Mouse (Mus musculus) right cerebral cortex, adult 18-20 months (tissue): ENCODE measurements around the gene Rnaset2a.
A peak's percentile ranks its signal among the peaks of the same experiment; 100 is the strongest.
"Not testable (repeated sequence)": the region's sequence is repeated elsewhere in the genome, so short reads cannot be mapped to it uniquely, and the experiment has no call there.

ENCODE experiments used
- DNase-seq: peaks from one replicate; pipeline ENCODE4 v3.0.0; 2022; ENCODE audit warnings: mixed read lengths

Gene Rnaset2a

DNA sequence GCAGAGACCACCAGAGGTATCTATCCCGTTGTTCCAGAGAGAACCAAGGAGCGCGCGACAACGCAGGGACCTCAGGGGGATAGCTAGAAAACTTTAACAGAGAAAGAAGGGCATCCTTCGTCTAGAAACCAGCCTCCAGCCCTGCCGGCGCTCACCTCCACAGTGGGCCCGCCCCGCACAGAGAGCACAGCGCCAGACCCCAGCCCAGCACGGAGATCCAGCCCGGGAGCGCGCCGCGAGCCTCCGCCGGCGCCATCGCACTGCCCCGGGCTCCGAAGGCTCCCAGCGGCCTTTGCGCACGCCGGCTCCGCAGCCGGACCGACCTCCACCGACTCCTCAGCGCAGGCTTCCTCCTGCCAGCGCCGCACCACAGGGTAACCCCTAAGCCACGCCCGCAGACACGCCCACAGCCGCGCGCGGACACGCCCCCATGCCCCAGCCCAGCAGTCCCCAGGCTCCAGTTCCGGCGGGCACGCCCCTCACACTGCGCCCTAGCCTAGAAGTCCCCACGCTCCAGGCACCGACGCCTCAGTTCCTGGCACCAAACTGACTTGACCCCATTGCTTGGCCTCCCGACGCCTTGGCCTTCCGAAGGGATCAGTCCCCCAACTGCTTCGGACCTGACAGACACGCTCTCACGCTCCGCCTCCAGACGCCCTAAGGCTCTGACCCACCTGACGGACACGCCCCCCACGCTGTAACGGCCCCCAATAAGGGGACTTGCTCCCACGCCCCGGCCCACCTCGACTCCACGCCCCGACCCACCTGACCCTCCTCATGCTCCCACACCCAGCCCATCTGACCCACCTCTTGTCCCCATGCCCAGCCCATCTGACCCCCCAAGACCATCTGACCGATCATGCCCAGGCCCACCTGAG is at the start of gene Rnaset2a, which contains the start of gene Gm49673:
Rnaset2a (minus strand) TSS at position 659 of the 878 bp plus-strand sequence.
Gm49673 (minus strand) TSS at position 350 of the 878 bp plus-strand sequence.
- not testable (repeated sequence) for DNase-seq

DNA sequence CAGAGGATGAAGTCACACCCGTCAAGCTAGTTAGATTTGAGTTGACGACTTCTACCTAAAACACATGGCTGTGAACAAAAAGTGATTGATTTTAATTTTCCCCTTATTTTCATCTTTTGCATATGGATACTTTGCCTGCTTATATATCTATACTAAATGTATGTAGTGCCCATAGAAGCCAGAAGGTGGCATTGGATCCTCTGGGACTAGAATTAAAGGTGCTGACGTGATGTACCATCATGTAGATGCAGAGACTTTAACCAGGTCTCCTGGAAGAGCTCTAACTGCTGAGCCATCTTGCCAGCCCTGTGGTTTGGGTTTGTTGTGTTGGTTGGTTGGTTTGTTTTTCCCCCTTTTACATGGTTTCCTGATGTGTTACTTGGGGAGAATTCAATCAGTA is 49.8 kb upstream of the Rnaset2a start:
- DNase-seq = no peak

DNA sequence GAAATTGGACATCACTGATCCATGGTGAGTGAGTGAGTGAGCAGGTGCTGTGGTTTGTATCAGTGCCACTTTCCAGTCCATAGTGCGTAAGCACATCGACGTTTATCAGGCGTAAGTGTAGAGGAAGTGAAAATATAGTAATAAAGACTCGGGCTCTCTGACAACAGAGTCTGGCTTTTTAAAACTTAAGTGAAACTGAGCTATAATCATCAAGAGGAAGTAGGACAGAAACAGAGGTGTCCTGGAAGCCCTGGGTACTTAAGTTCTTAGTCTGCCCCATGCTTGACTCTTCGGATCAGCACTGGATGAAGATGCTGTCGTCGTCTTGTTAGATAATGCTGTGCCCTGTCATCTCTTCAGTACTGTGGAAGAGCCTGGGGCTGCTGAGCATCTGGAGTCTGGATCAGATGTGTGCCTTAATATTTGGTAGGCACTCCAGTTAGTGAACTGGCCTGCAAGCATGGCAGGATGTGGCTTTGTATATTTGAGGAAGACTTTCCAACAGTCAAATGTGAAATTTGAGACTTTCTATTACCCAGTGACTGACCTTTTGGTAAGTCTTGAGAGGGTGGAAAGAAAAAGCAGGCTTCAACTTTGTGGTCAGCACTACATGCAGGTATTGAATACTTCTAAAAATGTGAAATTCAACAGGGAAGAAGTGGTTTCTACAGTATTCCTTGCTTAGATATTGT is 47.9 kb upstream of the Rnaset2a start:
- no peak for DNase-seq

DNA sequence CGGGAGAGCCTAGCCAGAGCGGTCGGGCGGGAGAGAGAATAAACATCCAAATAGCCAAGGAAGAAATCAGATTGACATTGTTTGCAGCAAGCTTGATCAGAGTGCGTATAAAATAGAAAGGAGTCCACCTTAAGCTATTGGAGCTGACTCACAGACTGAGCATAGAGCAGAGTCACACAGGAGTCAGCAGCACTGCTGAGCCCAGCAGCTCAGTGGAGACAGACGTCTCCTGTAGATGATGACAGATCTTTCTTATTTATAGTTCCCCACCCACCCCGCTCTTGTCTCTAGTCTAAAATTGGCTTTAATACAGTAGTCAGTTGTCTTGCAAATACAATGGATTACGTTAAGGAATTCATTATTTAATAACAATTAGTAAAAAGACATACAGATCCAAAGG is 45.8 kb upstream of the Rnaset2a start:
- DNase-seq = peak; percentile 32

DNA sequence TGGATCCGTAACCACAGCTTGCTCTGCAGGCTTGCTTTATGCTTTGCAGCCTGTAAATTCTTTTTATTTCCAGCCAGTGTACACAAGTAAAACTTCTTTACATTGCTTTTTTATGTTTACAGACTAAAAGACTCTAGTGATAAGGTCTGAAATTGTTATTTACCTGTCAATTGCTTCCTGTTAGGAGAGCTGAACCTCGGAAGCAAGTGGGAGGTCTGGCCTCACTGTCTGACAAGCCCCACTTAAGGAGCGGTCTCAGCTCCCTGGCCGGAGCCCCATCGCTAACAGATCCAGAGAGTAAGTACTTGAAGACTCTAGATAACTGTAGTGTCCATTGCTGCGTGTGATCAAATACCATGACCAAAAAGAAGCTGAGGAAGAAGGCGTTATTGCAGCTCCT is 36.3 kb upstream of the Rnaset2a start:
- DNase-seq = no peak

DNA sequence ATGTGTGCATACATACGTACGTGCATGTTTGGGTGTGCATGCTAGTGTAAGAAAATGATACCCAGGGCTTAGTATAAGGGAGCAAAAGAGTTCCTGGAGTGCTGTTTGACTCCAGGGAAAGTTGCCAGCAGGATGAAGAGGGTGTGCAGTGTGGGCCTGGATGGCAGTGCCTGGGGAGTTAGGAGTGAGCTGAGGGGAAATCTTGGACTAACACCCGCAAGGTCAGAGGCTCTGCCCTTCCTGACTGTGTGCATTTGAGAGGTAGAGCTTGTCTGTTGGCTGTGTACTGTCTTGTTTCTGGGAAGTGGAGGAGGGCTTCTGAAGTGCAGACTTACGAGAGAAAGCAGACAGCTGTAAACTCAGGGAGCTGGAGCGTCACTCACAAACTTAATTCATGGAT is 35.9 kb upstream of the Rnaset2a start:
- DNase-seq = no peak

DNA sequence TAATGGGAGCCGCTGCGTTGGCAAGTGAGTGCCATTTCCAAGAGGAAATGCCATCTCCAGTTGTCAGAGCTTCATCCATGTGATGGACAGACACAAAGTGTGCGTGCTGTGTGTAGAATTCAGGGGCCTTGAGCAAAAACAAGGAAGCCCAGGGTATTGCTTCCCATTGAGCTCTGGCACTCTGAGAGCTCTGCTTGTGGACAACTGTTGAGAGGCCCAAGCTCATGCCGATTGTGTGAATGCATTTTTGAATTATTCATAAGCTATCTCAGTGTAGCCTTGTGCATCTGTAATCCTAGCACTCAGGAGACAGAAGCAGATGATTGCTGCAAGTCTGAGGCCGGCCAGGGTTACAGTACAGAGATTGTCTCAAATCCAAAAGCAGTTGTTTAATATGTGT is 29.2 kb upstream of the Rnaset2a start:
- DNase-seq = no peak

DNA sequence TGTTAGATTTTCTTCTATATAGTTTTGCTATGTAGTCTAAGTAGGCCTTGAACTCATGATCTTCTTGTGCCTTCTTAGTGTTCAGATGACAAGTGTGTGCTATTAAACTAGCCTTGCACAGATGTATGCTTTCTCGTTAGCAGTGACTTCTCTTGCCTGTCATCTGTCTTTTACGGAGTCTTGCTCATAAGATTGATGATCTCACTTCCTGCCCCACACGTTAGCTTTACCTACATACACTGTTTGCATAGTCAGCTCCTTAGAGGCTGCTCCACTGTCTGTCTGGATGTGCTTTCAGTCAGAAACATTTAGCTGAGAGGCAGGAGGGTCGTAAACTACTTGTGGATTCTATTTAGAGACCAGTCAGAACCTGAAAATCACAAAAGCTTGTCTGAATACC is 23.2 kb upstream of the Rnaset2a start:
- no peak for DNase-seq

DNA sequence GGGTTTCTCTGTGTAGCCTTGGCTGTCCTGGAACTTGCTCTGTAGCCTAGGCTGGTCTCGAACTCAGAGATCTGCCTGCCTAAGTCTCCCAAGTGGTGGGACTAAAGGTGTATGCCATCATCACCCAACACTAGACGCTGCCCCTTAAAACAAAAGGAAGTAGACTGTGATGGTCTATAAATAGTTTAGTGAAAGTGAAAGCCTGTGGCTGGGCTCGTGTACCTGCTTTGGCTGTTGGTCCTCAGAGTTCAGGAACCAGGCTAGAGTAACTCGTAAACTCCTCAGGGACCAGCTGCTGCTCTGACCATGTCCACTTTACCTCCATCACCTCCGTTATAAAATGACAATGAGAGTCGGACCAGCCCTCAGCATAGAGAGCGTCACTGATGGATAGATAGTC is 22.4 kb upstream of the Rnaset2a start:
- DNase-seq = no peak

DNA sequence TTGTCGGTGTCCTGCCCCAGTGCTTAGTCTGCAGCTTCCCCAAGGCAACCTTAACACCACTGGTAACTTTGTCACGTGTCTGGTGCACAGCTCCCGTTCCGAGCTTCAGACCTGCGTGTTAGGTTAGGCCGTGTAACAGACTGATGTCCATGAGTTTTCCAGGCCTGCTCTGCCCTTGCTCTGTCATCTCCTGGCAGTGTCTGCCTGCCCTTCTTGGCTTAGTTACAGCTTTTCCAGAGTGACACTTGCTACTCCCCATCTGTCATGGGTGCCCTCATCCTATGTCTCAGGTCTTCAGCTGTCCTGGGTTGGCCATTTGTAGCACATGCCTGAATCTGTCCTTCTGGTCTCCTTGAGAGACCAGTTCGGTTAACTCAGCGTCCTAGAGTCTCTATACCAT is 19.5 kb upstream of the Rnaset2a start:
- not testable (repeated sequence) for DNase-seq

DNA sequence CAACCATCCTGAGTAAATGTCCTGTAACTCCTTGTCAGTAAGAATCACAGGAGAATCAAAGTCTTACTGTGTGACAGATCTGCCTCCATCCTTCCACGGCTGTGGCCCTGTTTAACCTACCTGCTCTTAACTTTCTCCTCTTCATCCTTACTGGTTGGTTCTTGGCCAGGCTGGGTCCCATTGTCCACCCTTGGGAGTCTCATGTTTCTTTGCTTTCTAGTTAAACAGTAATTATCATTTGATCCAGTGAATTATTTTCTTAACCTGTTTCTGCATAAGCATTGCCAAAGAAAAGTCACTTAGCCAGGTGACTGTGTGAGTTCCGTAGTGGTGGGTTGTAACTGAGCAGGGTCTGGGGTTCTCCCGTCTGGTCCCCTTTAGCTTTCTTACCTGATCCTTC is 18.6 kb upstream of the Rnaset2a start:
- not testable (repeated sequence) for DNase-seq

DNA sequence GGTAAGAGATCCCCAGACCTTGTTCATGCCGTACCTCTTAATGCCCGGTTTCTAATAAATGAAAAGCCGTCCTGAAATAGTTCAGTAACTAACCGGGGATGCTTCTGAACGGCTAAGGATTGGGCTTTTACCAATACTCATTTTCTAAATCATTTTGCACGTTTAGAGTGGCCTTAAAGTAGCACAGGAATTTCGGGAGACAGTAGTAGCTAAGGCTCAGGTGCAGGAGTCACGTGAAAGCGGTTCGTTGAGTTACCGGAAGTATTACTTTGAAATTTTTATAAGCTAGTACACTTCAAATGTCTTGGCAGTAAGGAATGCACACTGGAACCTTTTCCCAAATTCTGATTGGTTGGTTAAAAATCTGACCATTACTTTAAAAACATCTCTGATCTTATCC is 18.1 kb upstream of the Rnaset2a start:
- DNase-seq = not testable (repeated sequence)

DNA sequence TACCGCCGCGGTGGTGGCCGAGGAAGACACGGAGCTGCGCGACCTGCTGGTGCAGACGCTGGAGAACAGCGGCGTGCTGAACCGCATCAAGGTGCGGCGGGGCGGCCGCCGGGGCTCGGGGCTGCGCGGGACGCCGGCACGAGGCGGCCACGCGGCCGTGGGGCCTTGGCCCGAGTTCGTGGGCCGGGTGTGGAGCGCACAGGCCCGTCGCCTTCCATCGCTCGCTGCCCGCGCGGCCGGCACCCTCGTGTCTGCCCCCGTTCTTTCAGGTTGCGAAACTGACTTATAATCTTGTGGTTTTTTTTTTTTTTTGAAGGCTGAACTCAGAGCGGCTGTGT is 17.7 kb upstream of the Rnaset2a start:
- DNase-seq = peak; percentile 32

DNA sequence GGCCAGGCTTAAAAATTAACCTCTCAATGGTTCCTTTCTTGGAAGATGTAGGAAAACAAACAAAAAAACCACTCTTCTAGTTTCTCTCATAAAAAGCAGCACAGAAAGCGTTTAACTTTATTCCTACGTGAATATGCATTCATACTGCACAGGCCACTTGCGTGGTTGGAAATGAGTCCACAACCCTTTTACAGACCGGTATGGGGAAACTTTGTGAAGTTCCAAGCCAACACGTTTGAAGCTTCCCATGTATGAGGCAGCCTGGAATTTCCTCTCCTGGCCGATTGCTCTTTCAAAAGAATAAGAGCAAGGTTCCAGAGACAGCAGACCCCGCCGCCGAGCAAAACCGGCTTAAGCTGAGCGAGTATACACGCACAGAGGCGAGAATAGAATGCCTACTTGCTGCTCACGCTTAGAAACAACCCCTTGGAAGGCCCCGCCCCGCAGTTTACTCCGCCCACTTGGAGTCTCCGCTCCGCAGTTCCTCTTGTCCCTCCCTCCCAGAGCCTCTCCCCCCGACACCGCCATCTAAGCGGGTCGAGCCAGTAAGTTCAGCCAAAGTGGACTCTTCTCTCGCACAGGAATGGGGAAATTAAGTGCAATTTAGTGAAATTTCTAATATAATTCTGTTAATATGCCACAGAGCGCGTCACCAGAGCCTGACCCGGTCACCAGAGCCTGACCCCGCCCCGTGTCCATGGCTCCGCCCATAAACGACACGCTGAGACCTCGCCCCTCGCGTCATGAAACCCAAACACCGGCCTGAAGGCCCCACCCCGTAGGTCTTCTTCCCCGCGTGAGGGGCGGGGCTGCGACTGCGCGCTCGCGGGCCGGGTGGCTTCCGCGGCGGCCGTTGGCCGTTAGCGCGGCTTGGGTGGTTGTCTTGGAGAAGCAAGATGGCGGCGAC is 17.1 kb upstream of the Rnaset2a start, which contains the start of gene Fgfr1op:
Fgfr1op (plus strand) TSS at position 801 of the 907 bp plus-strand sequence.
- peak; percentile 45 for DNase-seq

DNA sequence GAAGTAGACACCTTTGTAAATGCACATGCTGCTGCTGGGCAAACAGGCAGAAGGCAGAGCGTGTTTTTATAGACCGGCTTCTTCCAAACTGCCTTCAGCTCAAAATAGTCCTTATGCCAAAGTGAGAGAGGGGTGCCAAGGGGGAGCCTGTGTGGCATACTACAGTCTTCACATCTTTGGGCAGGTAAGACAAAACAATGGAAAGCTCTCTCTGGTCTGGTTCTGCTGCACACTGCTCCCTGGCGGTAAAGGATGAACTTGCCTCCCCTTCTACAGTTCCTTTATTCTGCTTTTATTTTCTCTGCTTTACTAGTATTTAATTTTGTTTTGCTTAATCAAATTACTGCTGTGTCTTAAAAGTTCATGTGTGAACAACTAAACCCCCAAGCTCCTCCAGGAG is 13.1 kb upstream of the Rnaset2a start:
- not testable (repeated sequence) for DNase-seq

DNA sequence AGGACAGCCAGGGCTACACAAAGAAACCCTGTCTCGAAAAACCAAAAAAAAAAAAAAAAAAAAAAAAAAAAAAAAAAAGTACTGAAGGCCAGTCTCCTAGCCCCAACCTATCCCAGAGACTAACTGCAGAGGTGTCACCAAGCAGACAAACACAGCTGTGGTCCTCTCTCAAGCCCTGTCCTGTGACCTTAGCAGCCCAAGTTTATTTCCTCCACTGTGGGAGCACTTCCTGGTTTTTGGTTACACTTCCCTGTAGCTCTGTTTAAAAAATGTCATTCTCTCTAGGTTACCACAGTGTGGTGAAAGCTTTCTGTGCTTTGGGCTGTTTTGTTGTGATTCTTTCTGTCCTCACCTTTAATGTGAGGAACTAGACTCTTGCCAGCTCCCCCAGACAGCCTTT is 10.7 kb upstream of the Rnaset2a start:
- DNase-seq = not testable (repeated sequence)

DNA sequence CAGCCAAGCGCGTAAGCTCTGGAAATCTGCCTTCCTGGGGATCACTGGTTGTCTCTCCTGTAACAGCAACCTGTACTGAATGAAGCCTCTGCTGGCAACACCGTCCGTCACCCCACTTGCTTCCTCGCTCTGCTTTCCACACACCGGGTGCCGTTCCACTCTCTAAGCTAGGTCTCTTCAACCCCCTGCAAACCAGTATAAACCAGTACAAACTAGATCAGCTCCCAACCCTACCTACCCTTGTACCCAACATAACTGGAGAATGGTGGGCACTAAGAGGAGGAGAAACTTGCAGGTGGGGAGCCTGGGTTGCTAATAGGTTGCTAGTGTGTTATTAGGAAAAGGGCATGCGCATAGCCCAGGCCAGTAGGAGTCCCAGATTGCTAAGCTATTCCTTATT is 8.1 kb upstream of the Rnaset2a start:
- not testable (repeated sequence) for DNase-seq

DNA sequence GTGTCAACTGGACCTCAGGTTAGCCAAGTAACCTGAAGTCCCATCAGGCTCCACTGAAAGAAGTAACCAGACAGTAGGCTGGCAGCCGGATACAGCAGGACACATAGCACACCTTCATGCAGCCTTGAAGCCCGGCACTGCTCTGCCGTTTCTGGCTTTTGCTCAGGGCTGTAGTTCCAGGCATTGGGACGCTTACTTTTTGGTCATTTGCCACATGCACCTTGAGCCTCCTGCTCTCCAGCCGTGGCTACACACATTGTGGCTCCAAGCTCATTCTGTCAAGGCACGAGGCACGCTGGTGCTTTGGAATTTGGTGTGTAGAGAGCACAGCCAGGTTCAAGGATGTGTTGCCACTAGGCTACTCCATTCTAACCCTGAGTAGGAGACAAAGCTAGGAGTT is 7.1 kb upstream of the Rnaset2a start:
- DNase-seq = not testable (repeated sequence)

DNA sequence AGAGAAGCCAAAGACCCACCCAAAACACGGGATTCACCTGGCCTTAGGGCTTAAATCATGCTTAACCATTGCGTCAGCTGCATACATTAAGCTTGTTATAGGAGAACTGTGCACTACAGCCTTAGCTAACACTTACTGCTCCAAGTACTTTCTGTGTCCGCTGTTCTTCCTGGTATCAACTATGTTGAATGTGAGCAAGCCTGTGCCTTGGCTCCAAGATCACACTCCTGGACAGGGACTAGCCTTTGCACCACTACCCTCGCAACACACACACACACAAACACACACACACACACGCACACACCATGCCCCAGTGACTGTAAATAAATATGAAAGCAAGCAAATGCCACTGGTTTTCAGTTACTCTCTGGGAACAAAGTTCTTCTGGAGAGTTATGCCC is 966 bp downstream of the Rnaset2a start:
- DNase-seq = not testable (repeated sequence)

DNA sequence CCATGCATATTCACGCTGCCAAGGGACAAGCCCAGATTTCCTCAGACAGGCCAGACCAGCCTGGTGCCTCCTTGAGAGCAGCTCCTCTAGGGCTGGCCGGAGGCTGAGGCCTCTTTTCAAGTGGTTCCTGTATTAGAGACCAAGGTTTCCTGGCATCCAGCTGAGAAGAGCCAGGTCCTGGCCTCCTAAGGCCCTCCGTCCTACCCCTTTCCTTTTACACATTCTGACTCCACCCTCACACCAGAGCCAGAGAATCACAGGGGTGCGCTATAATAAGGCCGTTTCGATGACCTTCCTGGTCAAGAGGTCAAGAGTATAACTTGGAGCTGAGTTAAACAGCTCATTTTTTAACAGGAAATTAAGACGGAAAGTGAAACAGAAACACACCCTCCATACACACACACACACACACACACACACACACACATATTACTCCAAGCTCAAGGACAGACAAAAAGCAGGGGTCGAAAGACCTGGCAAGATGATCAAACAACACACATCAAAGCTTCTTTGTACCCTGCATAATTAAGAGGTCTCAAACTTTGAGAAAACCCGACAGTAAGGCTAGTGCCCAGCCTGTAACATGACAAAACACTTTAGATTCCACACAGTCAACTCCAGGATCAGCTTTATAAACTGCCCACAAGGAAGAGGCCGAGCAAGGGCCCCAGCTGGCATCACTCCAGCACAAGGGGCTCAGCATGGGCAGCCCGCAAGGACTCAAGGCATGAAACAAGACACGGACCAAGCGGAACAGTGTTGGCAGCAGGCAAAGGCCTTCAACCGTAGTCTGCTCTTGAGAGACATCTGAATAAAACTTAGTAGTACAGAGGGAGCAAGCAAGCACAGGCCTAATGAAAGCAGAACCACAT is 3.9 kb downstream of the Rnaset2a start:
- DNase-seq = not testable (repeated sequence)

DNA sequence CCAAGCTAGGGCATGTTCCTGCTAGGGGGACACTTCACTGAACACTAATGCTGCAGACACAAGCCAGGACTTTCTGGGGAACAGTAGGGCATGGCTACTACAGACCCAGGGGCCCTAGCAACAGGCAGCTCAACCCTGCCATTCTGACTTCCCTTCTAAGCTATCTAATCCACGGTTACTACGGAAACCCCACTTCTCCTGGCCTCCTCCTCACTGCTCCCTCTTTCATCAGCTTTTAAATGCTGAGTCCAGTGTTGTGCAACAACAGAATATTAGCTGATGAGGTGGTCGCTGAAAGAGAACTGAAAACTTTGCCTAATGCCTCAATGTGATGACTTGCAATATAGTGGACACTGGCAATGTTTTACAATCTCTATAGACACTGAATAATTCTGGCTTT is 7.7 kb downstream of the Rnaset2a start:
- not testable (repeated sequence) for DNase-seq

DNA sequence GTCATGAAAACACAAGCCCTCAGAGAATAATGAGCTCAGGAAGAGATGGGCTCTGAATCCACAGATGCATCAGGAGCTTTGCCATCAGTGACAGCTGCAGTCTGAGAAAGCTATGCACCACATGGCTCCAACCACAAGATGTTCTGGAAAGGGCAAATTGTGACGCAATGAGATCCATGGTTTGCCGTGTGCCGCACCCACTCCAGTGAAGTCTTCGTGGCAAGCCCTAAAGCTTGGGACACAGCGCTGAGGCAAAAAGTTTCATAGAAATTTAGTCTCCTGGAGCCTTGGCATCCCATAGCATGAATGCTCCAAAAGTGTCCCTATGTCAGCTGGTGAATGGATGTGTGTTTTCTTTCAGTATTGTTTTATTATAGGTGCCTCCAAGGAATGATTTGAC is 9.8 kb downstream of the Rnaset2a start:
- not testable (repeated sequence) for DNase-seq
